In genomic region chr3:104682671-104683504, GRCm38 (mm10) we compare ENCODE assay signal across 8 mouse cellular contexts. TPM values are rescaled to one million over a fixed set of nuclear protein-coding genes. Genes with fewer than 3 reads are reported as not detected.
DNase-seq lines count a peak whose midpoint lies in the region; ATAC-seq and TF ChIP-seq lines count a peak whose summit lies in the region.

No protein-coding gene starts in this region.

- no peaks in the 10 kb centered on the region for H3K4me1 ChIP-seq in cerebellum, adult 2 months (ENCODE audit: control insufficient read depth, insufficient read depth, low read length)
- H3K4me1 ChIP-seq in forebrain, postnatal 0 days (ENCODE audit: insufficient read depth) = no peaks in the 10 kb centered on the region
- H3K4me1 ChIP-seq in intestine, embryonic 16.5 days (ENCODE audit: control insufficient read depth, insufficient read depth, low read length) = no peaks in the 10 kb centered on the region
- no peaks in the 10 kb centered on the region for H3K4me1 ChIP-seq in limb, embryonic 14.5 days (ENCODE audit: control insufficient read depth, insufficient read depth, low read length)
- H3K4me1 ChIP-seq in midbrain, embryonic 15.5 days = 0 out of 2 replicates have a peak, but pooled peaks cover 2% of the 10 kb centered on the region

- peak; percentile 82 for TF ChIP-seq CTCF in cerebellum, adult 2 months (IDR thresholded peaks at IDR 0.05; ENCODE audit: borderline replicate concordance, insufficient read depth, low read depth, low read length)
- peak; percentile 93 for TF ChIP-seq CTCF in forebrain, postnatal 0 days (IDR thresholded peaks at IDR 0.05; ENCODE audit: low read depth)

- no peak overlapping the region for H3K4me2 ChIP-seq in forebrain, postnatal 0 days (ENCODE audit: low read depth)
- no peak overlapping the region for H3K4me2 ChIP-seq in intestine, embryonic 16.5 days (ENCODE audit: low read depth, low read length)
- no peak overlapping the region for H3K4me2 ChIP-seq in limb, embryonic 14.5 days (replicated peaks; ENCODE audit: low read depth, low read length, severe bottlenecking)
- no peak overlapping the region for H3K4me2 ChIP-seq in midbrain, embryonic 15.5 days

- TF ChIP-seq POLR2A in cerebellum, adult 2 months (IDR thresholded peaks at IDR 0.05; ENCODE audit: borderline replicate concordance, insufficient read depth, low read length) = no peak
- no peak for TF ChIP-seq POLR2A in limb, embryonic 14.5 days (IDR thresholded peaks at IDR 0.05; ENCODE audit: borderline replicate concordance, extremely low read depth, insufficient read depth, insufficient read length)

- DNase-seq in layer of hippocampus, adult 11-12 months (ENCODE audit: low spot score) = peak; percentile 53
- DNase-seq in layer of hippocampus, adult 9-10 months (ENCODE audit: low spot score) = no peak
- DNase-seq in cerebellum, adult 2 months = peak; percentile 52 to 67
- DNase-seq in forebrain, postnatal 0 days = peak; percentile 88
- DNase-seq in limb, embryonic 14.5 days (ENCODE audit: low spot score) = peak; percentile 89
- peak; percentile 78 for DNase-seq in splenic B cell, adult 2 months (ENCODE audit: low read depth, low spot score)

- no peak overlapping the region for H3K27ac ChIP-seq in cerebellum, adult 2 months (ENCODE audit: insufficient read depth, low read length)
- H3K27ac ChIP-seq in forebrain, postnatal 0 days (ENCODE audit: low read depth, low read length) = no peak overlapping the region
- no peak overlapping the region for H3K27ac ChIP-seq in intestine, embryonic 16.5 days (ENCODE audit: low read length)
- no peak overlapping the region for H3K27ac ChIP-seq in limb, embryonic 14.5 days (replicated peaks; ENCODE audit: low read depth, low read length)
- no peak overlapping the region for H3K27ac ChIP-seq in midbrain, embryonic 15.5 days

- H3K9ac ChIP-seq in forebrain, postnatal 0 days = no peak overlapping the region
- H3K9ac ChIP-seq in intestine, embryonic 16.5 days (ENCODE audit: low read depth, low read length) = no peak overlapping the region
- no peak overlapping the region for H3K9ac ChIP-seq in limb, embryonic 14.5 days (ENCODE audit: low read depth, low read length, severe bottlenecking)
- H3K9ac ChIP-seq in midbrain, embryonic 15.5 days = no peak overlapping the region

- WGBS in cerebellum, adult 2 months = 63% methylated on average over 11 of the region's 11 CpGs
- 59% methylated on average over 11 of the region's 11 CpGs for WGBS in forebrain, postnatal 0 days
- WGBS in intestine, embryonic 16.5 days = 64% methylated on average over 11 of the region's 11 CpGs
- 57% methylated on average over 11 of the region's 11 CpGs for WGBS in limb, embryonic 14.5 days
- WGBS in midbrain, embryonic 15.5 days = 56% methylated on average over 11 of the region's 11 CpGs

- H3K9me3 ChIP-seq in forebrain, postnatal 0 days (ENCODE audit: low read length) = no peaks in the 10 kb centered on the region
- H3K9me3 ChIP-seq in intestine, embryonic 16.5 days (ENCODE audit: control insufficient read depth, low read length) = no peaks in the 10 kb centered on the region; the same call in 1 of the 2 replicates
- H3K9me3 ChIP-seq in limb, embryonic 14.5 days (ENCODE audit: control insufficient read depth, low read length) = no peaks in the 10 kb centered on the region
- H3K9me3 ChIP-seq in midbrain, embryonic 15.5 days = no peaks in the 10 kb centered on the region

- no peaks in the 10 kb centered on the region for H3K36me3 ChIP-seq in forebrain, postnatal 0 days (ENCODE audit: insufficient read depth)
- no peaks in the 10 kb centered on the region for H3K36me3 ChIP-seq in intestine, embryonic 16.5 days (ENCODE audit: control insufficient read depth, insufficient read depth, low read length)
- no peaks in the 10 kb centered on the region for H3K36me3 ChIP-seq in limb, embryonic 14.5 days (ENCODE audit: control insufficient read depth, insufficient read depth, low read length)
- H3K36me3 ChIP-seq in midbrain, embryonic 15.5 days (replicated peaks) = no peaks in the 10 kb centered on the region
- no peaks in the 10 kb centered on the region for H3K36me3 ChIP-seq in splenic B cell, adult 2 months (ENCODE audit: control insufficient read depth, insufficient read depth, low read length, poor library complexity, severe bottlenecking)

- H3K4me3 ChIP-seq in cerebellum, adult 2 months (replicated peaks; ENCODE audit: insufficient read depth, low read depth, low read length) = no peak overlapping the region
- no peak overlapping the region for H3K4me3 ChIP-seq in forebrain, postnatal 0 days (ENCODE audit: low read depth, low read length)
- no peak overlapping the region for H3K4me3 ChIP-seq in intestine, embryonic 16.5 days (ENCODE audit: low read length)
- no peak overlapping the region for H3K4me3 ChIP-seq in limb, embryonic 14.5 days (replicated peaks; ENCODE audit: low read length)
- no peak overlapping the region for H3K4me3 ChIP-seq in midbrain, embryonic 15.5 days

- no peaks in the 10 kb centered on the region for H3K27me3 ChIP-seq in cerebellum, adult 2 months (ENCODE audit: control insufficient read depth, insufficient read depth, low read length)
- no peaks in the 10 kb centered on the region for H3K27me3 ChIP-seq in forebrain, postnatal 0 days (ENCODE audit: insufficient read depth, low read length)
- H3K27me3 ChIP-seq in intestine, embryonic 16.5 days (replicated peaks; ENCODE audit: control insufficient read depth, insufficient read depth, low read length) = no peaks in the 10 kb centered on the region
- H3K27me3 ChIP-seq in limb, embryonic 14.5 days (ENCODE audit: control insufficient read depth, insufficient read depth, low read length) = no peaks in the 10 kb centered on the region
- no peaks in the 10 kb centered on the region for H3K27me3 ChIP-seq in midbrain, embryonic 15.5 days (replicated peaks)
- H3K27me3 ChIP-seq in splenic B cell, adult 2 months (ENCODE audit: control insufficient read depth, insufficient read depth, low read length, poor library complexity, severe bottlenecking) = no peaks in the 10 kb centered on the region

- peak; percentile 80 for ATAC-seq in forebrain, postnatal 0 days
- peak; percentile 63 for ATAC-seq in intestine, embryonic 16.5 days
- ATAC-seq in limb, embryonic 14.5 days (ENCODE audit: low FRiP score, low read depth) = peak; percentile 60; the same call in 1 of the 2 replicates
- peak; percentile 83 for ATAC-seq in midbrain, embryonic 15.5 days (replicated peaks)

RNA-seq across cellular contexts. Expression of gene Slc16a1, which starts 44.4 kb away (rescaled TPM):
- polyA plus RNA-seq in cerebellum, adult 2 months (2012; rRNA removed) = 29.9 and 31.9 TPM in 2 replicates
- total RNA-seq in forebrain, postnatal 0 days (2014; rRNA removed) = 32.1 and 33.4 TPM in 2 replicates
- polyA plus RNA-seq in forebrain, postnatal 0 days (2015; fragmentation: Nextera tagmentation; extraction: Ambion mirVana) = 17.4 and 20.2 TPM in 2 replicates
- polyA plus RNA-seq in intestine, embryonic 16.5 days (2015; fragmentation: Nextera tagmentation; extraction: Ambion mirVana) = 48.3 and 48.8 TPM in 2 replicates
- 22.3 and 23.3 TPM in 2 replicates for polyA plus RNA-seq in limb, embryonic 14.5 days (2012; rRNA removed)
- polyA plus RNA-seq in limb, embryonic 14.5 days (2014; fragmentation: Nextera tagmentation; extraction: Ambion mirVana) = 45.1 and 46.6 TPM in 2 replicates
- polyA plus RNA-seq in midbrain, embryonic 15.5 days (2015; fragmentation: Nextera tagmentation; extraction: Ambion mirVana) = 9.0 and 9.7 TPM in 2 replicates
